15 mouse cellular contexts compared by ENCODE assay signal in the genomic region with DNA sequence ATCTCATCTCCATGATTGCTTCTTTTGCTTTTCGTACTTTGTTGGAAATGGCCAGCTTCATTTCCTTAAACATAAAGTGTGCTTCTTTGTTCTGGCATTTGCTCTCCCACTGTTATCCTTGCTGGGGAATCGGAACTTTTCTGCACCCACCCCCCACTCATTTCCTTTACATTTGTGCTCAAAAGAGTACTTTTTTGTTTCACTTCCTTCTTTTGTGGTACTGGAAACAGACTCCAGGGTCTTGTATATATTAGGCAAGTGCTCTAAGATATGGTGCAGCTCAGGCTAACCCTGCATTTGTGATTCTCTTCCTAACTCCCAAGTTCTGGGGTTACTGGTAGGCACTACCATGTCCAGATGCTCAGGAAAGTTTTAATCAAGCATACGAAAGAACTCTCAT.
"Had no signal": no experiment of that assay in that cellular context is flagged by ENCODE, and none has a peak within 500 bp of the region (broad histone marks: within the 10 kb centered on the region; RNA-seq: fewer than 3 reads in every experiment).

No protein-coding gene starts in this region.

- H3K9ac ChIP-seq: kidney, embryonic 15.5 days; limb, embryonic 15.5 days; liver, embryonic 13.5 days; liver, postnatal 0 days; lung, embryonic 15.5 days; midbrain, embryonic 15.5 days; neural tube, embryonic 12.5 days; stomach, embryonic 15.5 days had no signal

- H3K36me3 ChIP-seq: kidney, embryonic 15.5 days; limb, embryonic 15.5 days; liver, embryonic 13.5 days; lung, embryonic 15.5 days; midbrain, embryonic 15.5 days; neural tube, embryonic 12.5 days; stomach, embryonic 15.5 days had no signal

- H3K4me1 ChIP-seq: kidney, embryonic 15.5 days; limb, embryonic 15.5 days; liver, embryonic 13.5 days; lung, embryonic 15.5 days; midbrain, embryonic 15.5 days; neural tube, embryonic 12.5 days; stomach, embryonic 15.5 days had no signal

- H3K9me3 ChIP-seq: kidney, embryonic 15.5 days; limb, embryonic 15.5 days; liver, embryonic 13.5 days; lung, embryonic 15.5 days; megakaryocyte, embryonic 14.5 days; midbrain, embryonic 15.5 days; neural tube, embryonic 12.5 days; stomach, embryonic 15.5 days had no signal

- H3K27me3 ChIP-seq: kidney, embryonic 15.5 days; limb, embryonic 15.5 days; liver, embryonic 13.5 days; lung, embryonic 15.5 days; megakaryocyte, embryonic 14.5 days; midbrain, embryonic 15.5 days; neural tube, embryonic 12.5 days; stomach, embryonic 15.5 days had no signal

- DNase-seq: kidney, adult 2 months; kidney, postnatal 14 days; layer of hippocampus, postnatal 36 days; liver, embryonic 13.5 days; liver, postnatal 0 days; right cerebral cortex, postnatal 25 days; thymus, postnatal 36 days had no signal

- H3K4me3 ChIP-seq: kidney, embryonic 15.5 days; limb, embryonic 15.5 days; liver, embryonic 13.5 days; lung, embryonic 15.5 days; megakaryocyte, embryonic 14.5 days; midbrain, embryonic 15.5 days; neural tube, embryonic 12.5 days; stomach, embryonic 15.5 days had no signal

- H3K4me2 ChIP-seq: kidney, embryonic 15.5 days; limb, embryonic 15.5 days; liver, embryonic 13.5 days; lung, embryonic 15.5 days; midbrain, embryonic 11.5 days; midbrain, embryonic 15.5 days; neural tube, embryonic 12.5 days; stomach, embryonic 15.5 days had no signal

- ATAC-seq: liver, postnatal 0 days; midbrain, embryonic 15.5 days had no signal

- H3K27ac ChIP-seq: kidney, embryonic 15.5 days; limb, embryonic 15.5 days; liver, embryonic 13.5 days; lung, embryonic 15.5 days; midbrain, embryonic 15.5 days; neural tube, embryonic 12.5 days; stomach, embryonic 15.5 days had no signal
